23 mouse cellular contexts compared by ENCODE assay signal in the genomic region with DNA sequence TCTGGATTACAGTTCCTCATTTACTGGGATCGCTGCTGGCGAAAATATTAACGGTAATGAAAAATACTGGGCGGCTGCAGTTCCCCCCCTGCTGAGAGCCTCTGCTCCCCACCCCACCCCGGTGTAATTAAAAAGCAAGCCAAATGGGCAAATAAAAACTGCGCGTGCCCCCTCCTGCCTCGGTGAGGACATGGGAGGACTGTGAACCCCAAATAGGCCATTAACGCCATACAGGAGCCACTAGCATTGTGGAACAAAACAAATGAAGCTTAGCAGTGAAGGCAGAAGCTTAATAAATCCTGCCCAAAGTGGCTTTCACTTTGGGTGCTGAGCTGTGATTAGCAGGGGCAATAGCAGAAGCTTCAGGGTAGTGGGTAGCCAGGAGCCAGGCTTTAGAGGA. TPM values are rescaled to one million over a fixed set of nuclear protein-coding genes. Genes with fewer than 3 reads are reported as not detected.
DNase-seq lines count a peak whose midpoint lies in the region; ATAC-seq and TF ChIP-seq lines count a peak whose summit lies in the region.
"Had no signal": no experiment of that assay in that cellular context is flagged by ENCODE, and none has a peak within 500 bp of the region (broad histone marks: within the 10 kb centered on the region; RNA-seq: fewer than 3 reads in every experiment).

No protein-coding gene starts in this region.

- H3K27me3 ChIP-seq in limb, embryonic 11.5 days (ENCODE audit: control insufficient read depth, insufficient read depth, low read length) = 0 out of 2 replicates have a peak, but pooled peaks cover 2% of the 10 kb centered on the region
- H3K27me3 ChIP-seq in limb, embryonic 10.5 days (ENCODE audit: low read depth, poor library complexity, severe bottlenecking) = peaks cover 6% of the 10 kb centered on the region; the same call in 1 of the 2 replicates
- H3K27me3 ChIP-seq in limb, embryonic 12.5 days = peaks cover 6% of the 10 kb centered on the region
- H3K27me3 ChIP-seq in neural tube, embryonic 13.5 days = 0 out of 2 replicates have a peak, but pooled peaks cover 1% of the 10 kb centered on the region
- no peaks in the 10 kb centered on the region; the same call in 1 of the 2 replicates for H3K27me3 ChIP-seq in hindbrain, embryonic 14.5 days (ENCODE audit: control insufficient read depth, insufficient read depth, low read length)
- H3K27me3 ChIP-seq: liver, embryonic 15.5 days; lung, embryonic 15.5 days; stomach, embryonic 15.5 days had no signal

- peaks cover 11% of the 10 kb centered on the region for H3K4me1 ChIP-seq in limb, embryonic 11.5 days (ENCODE audit: control insufficient read depth, insufficient read depth, low read length)
- peaks cover 16% of the 10 kb centered on the region for H3K4me1 ChIP-seq in limb, embryonic 10.5 days
- peaks cover 23% of the 10 kb centered on the region for H3K4me1 ChIP-seq in limb, embryonic 12.5 days (replicated peaks)
- peaks cover 41% of the 10 kb centered on the region for H3K4me1 ChIP-seq in neural tube, embryonic 13.5 days (replicated peaks)
- H3K4me1 ChIP-seq in hindbrain, embryonic 14.5 days (replicated peaks; ENCODE audit: control insufficient read depth, insufficient read depth, low read length) = peaks cover 17% of the 10 kb centered on the region
- H3K4me1 ChIP-seq: liver, embryonic 15.5 days; lung, embryonic 15.5 days; stomach, embryonic 15.5 days had no signal

- no peak overlapping the region for H3K27ac ChIP-seq in limb, embryonic 11.5 days (replicated peaks; ENCODE audit: low read depth, low read length)
- no peak overlapping the region for H3K27ac ChIP-seq in limb, embryonic 10.5 days
- no peak overlapping the region for H3K27ac ChIP-seq in limb, embryonic 12.5 days
- H3K27ac ChIP-seq in neural tube, embryonic 13.5 days (replicated peaks) = peak overlapping the region; percentile 59
- H3K27ac ChIP-seq in hindbrain, embryonic 14.5 days = no peak overlapping the region; the same call in 1 of the 2 replicates
- H3K27ac ChIP-seq: heart, embryonic 10.5 days; liver, embryonic 15.5 days; lung, embryonic 15.5 days; stomach, embryonic 15.5 days had no signal

- no peak for TF ChIP-seq POLR2A in brain, embryonic 14.5 days (IDR thresholded peaks at IDR 0.05; ENCODE audit: borderline replicate concordance, extremely low read depth, insufficient read depth, insufficient read length, poor library complexity, severe bottlenecking)

- TF ChIP-seq CTCF in brain, embryonic 14.5 days (IDR thresholded peaks at IDR 0.05; ENCODE audit: borderline replicate concordance, extremely low read depth, insufficient read depth, insufficient read length) = no peak

- H3K9ac ChIP-seq in limb, embryonic 11.5 days (ENCODE audit: low read length) = 0 out of 2 replicates have a peak overlapping the region, but pooled peaks have one; percentile 12
- no peak overlapping the region for H3K9ac ChIP-seq in limb, embryonic 12.5 days (replicated peaks)
- peak overlapping the region; percentile 43; the same call in 1 of the 2 replicates for H3K9ac ChIP-seq in neural tube, embryonic 13.5 days
- H3K9ac ChIP-seq in hindbrain, embryonic 14.5 days = no peak overlapping the region; the same call in 1 of the 2 replicates
- H3K9ac ChIP-seq: liver, embryonic 15.5 days; lung, embryonic 15.5 days; stomach, embryonic 15.5 days had no signal

- H3K4me2 ChIP-seq in limb, embryonic 11.5 days (ENCODE audit: low read depth, severe bottlenecking) = no peak overlapping the region; the same call in 1 of the 2 replicates
- H3K4me2 ChIP-seq in limb, embryonic 12.5 days = peak overlapping the region; percentile 35
- peak overlapping the region; percentile 5; the same call in 1 of the 2 replicates for H3K4me2 ChIP-seq in neural tube, embryonic 13.5 days
- no peak overlapping the region for H3K4me2 ChIP-seq in hindbrain, embryonic 14.5 days (replicated peaks)
- H3K4me2 ChIP-seq: liver, embryonic 15.5 days; lung, embryonic 15.5 days; stomach, embryonic 15.5 days had no signal

- ATAC-seq in limb, embryonic 11.5 days (ENCODE audit: insufficient number of reproducible peaks, low FRiP score, low TSS enrichment, low read depth) = no peak
- no peak for ATAC-seq in limb, embryonic 12.5 days (ENCODE audit: insufficient number of reproducible peaks, insufficient read depth, low FRiP score, low TSS enrichment, low read depth)
- peak; percentile 60 for ATAC-seq in neural tube, embryonic 13.5 days (ENCODE audit: low read depth)
- ATAC-seq in hindbrain, embryonic 14.5 days (ENCODE audit: low FRiP score) = no peak
- ATAC-seq: inflammation-experienced regulatory T-cells, adult 6 months had no signal

- H3K9me3 ChIP-seq in limb, embryonic 11.5 days (ENCODE audit: control insufficient read depth, low read length) = no peaks in the 10 kb centered on the region
- no peaks in the 10 kb centered on the region for H3K9me3 ChIP-seq in limb, embryonic 10.5 days (replicated peaks)
- no peaks in the 10 kb centered on the region for H3K9me3 ChIP-seq in limb, embryonic 12.5 days
- H3K9me3 ChIP-seq in neural tube, embryonic 13.5 days = no peaks in the 10 kb centered on the region
- H3K9me3 ChIP-seq in hindbrain, embryonic 14.5 days (ENCODE audit: control insufficient read depth, low read length) = 0 out of 2 replicates have a peak, but pooled peaks cover 3% of the 10 kb centered on the region
- H3K9me3 ChIP-seq: heart, embryonic 10.5 days; liver, embryonic 15.5 days; lung, embryonic 15.5 days; stomach, embryonic 15.5 days had no signal

- H3K4me3 ChIP-seq in limb, embryonic 11.5 days (ENCODE audit: low read depth, low read length) = no peak overlapping the region
- H3K4me3 ChIP-seq in limb, embryonic 10.5 days = no peak overlapping the region
- no peak overlapping the region for H3K4me3 ChIP-seq in limb, embryonic 12.5 days (replicated peaks)
- no peak overlapping the region for H3K4me3 ChIP-seq in neural tube, embryonic 13.5 days
- no peak overlapping the region for H3K4me3 ChIP-seq in hindbrain, embryonic 14.5 days (replicated peaks; ENCODE audit: low read length)
- H3K4me3 ChIP-seq: heart, embryonic 10.5 days; liver, embryonic 15.5 days; lung, embryonic 15.5 days; stomach, embryonic 15.5 days had no signal

- H3K36me3 ChIP-seq in limb, embryonic 11.5 days (ENCODE audit: control insufficient read depth, insufficient read depth, low read length) = no peaks in the 10 kb centered on the region
- no peaks in the 10 kb centered on the region for H3K36me3 ChIP-seq in limb, embryonic 10.5 days
- no peaks in the 10 kb centered on the region for H3K36me3 ChIP-seq in limb, embryonic 12.5 days
- H3K36me3 ChIP-seq in neural tube, embryonic 13.5 days = no peaks in the 10 kb centered on the region
- no peaks in the 10 kb centered on the region for H3K36me3 ChIP-seq in hindbrain, embryonic 14.5 days (replicated peaks; ENCODE audit: control insufficient read depth, insufficient read depth)
- H3K36me3 ChIP-seq: G1E; heart, embryonic 10.5 days; liver, embryonic 15.5 days; lung, embryonic 15.5 days; stomach, embryonic 15.5 days had no signal

- 32% methylated on average over 9 of the region's 9 CpGs for WGBS in limb, embryonic 11.5 days
- 60% methylated on average over 9 of the region's 9 CpGs for WGBS in limb, embryonic 10.5 days
- 21% methylated on average over 9 of the region's 9 CpGs for WGBS in limb, embryonic 12.5 days
- 19% methylated on average over 9 of the region's 9 CpGs for WGBS in neural tube, embryonic 13.5 days
- 50% methylated on average over 9 of the region's 9 CpGs for WGBS in hindbrain, embryonic 14.5 days

- DNase-seq in limb, embryonic 11.5 days (ENCODE audit: low spot score) = peak; percentile 25
- no peak for DNase-seq in limb, embryonic 10.5 days (ENCODE audit: low spot score)
- peak; percentile 65 for DNase-seq in brain, embryonic 14.5 days (ENCODE audit: low read depth)
- no peak for DNase-seq in kidney, adult 9 months
- DNase-seq in hindbrain, embryonic 14.5 days (ENCODE audit: low spot score) = no peak
- DNase-seq: adrenal gland, adult 2 months; B cell, adult 2 months; cerebellum, adult 18-20 months; cerebellum, postnatal 14 days; heart, postnatal 4 days; kidney, adult 18-20 months; kidney, postnatal 10 days; liver; lung, postnatal 4 days; thymus, postnatal 25 days had no signal

RNA-seq across cellular contexts. Expression of a gene that starts 52.3 kb away (rescaled TPM):
- 0.60 and 0.70 TPM in 2 replicates for polyA plus RNA-seq in limb, embryonic 11.5 days (2014; fragmentation: Nextera tagmentation; extraction: Ambion mirVana)
- polyA plus RNA-seq in limb, embryonic 10.5 days (2016; fragmentation: Nextera tagmentation; extraction: Ambion mirVana) = 0.66 and 1.1 TPM in 2 replicates
- 2.1 and 6.7 TPM in 2 replicates for polyA plus RNA-seq in brain, embryonic 14.5 days (2012; rRNA removed)
- 2.0 and 2.3 TPM in 2 replicates for polyA plus RNA-seq in limb, embryonic 12.5 days (2016; fragmentation: Nextera tagmentation; extraction: Ambion mirVana)
- polyA plus RNA-seq in neural tube, embryonic 13.5 days (2015; fragmentation: Nextera tagmentation; extraction: Ambion mirVana) = 3.9 and 4.7 TPM in 2 replicates
- polyA plus RNA-seq in hindbrain, embryonic 14.5 days (2014; fragmentation: Nextera tagmentation; extraction: Ambion mirVana) = 3.6 and 6.3 TPM in 2 replicates
- polyA plus RNA-seq: G1E had no signal

Comparison
In these comparisons a context has a peak if more than half of its experiments do, and no peak if none do; other contexts are left out.
1. DNase-seq: peak in limb, embryonic 11.5 days (single experiment) and brain, embryonic 14.5 days (single experiment); none in limb, embryonic 10.5 days (single experiment), kidney, adult 9 months (single experiment) and hindbrain, embryonic 14.5 days (single experiment).
2. H3K4me2 ChIP-seq: peak in limb, embryonic 12.5 days (single experiment) and neural tube, embryonic 13.5 days (single experiment); none in limb, embryonic 11.5 days (single experiment) and hindbrain, embryonic 14.5 days (single experiment).
3. H3K9ac ChIP-seq: peak in limb, embryonic 11.5 days (single experiment) and neural tube, embryonic 13.5 days (single experiment); none in limb, embryonic 12.5 days (single experiment) and hindbrain, embryonic 14.5 days (single experiment).